Mouse (Mus musculus): Measurements from ENCODE around the gene Idnk. TPM values are rescaled to one million over a fixed set of nuclear protein-coding genes. Genes with fewer than 3 reads are reported as not detected.

The Idnk gene
- polyA plus RNA-seq, 1 experiment, result 11.7 TPM

DNA sequence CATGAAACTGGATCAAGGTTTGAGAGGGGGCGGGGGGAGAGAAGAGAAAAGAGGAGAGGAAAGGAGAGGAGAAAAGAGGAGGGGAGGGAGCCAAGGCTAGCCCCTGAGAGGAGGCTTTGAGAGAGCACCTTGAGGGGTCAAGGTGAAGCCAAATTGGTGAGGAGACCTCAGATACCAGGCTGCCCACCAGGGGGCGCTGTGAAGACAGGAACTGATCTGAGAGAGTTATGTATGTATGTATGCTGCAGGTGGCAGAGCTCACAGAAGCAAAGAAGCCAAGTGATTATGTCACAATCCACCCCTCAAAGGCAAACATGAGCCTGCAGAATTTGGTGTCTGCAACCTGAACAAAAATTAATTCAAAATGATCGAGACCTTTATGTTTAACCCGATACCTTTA lies 31.0 kb downstream of the Idnk start:
- Histone ChIP-seq H3K4me3 (ENCODE audit: insufficient read depth, poor library complexity, severe bottlenecking) (no peak overlapping the region), H3K79me2 (ENCODE audit: control insufficient read depth, insufficient read depth) (peaks cover 56% of the 10 kb centered on the region), H3K27me3 (ENCODE audit: control insufficient read depth, insufficient read depth, insufficient read length) (no peaks in the 10 kb centered on the region), H3K79me3 (ENCODE audit: low read depth) (peaks cover 35% of the 10 kb centered on the region), H3ac (ENCODE audit: control insufficient read depth, insufficient read length, low read depth) (no peak overlapping the region), H3K36me3 (ENCODE audit: control insufficient read depth, insufficient read depth) (peaks cover 69% of the 10 kb centered on the region)
- no peak for TF ChIP-seq FOSL1 (IDR thresholded peaks at IDR 0.05; ENCODE audit: insufficient read depth, low read length, poor library complexity, severe bottlenecking)
- TF ChIP-seq CTCF (IDR thresholded peaks at IDR 0.05; ENCODE audit: control insufficient read depth, insufficient read depth, insufficient read length), result peak; percentile 68
- no peak for TF ChIP-seq MAX (IDR thresholded peaks at IDR 0.05)

DNA sequence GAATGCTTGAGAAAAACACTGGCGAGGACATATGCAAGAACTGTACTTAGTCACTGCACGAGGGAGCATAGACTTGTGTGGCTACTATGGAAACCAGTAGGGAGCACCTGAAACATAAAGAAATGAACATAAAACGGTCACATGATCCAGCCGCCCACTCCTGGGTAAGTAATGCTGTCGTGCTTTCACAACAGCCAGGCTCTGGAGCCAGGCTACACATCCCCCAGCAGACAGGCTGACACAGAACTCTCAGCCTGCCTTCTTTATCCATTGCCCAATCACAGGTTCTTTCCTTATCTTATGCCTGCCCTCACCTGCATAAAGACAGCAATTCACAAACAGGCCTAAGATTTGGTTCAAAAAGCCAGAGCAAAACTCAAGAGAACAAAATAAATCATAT lies 32.0 kb downstream of the Idnk start:
- Histone ChIP-seq H3K27me3 (ENCODE audit: control insufficient read depth, insufficient read depth, insufficient read length) (no peaks in the 10 kb centered on the region), H3K4me3 (ENCODE audit: insufficient read depth, poor library complexity, severe bottlenecking) (no peak overlapping the region), H3ac (ENCODE audit: control insufficient read depth, insufficient read length, low read depth) (no peak overlapping the region), H3K36me3 (ENCODE audit: control insufficient read depth, insufficient read depth) (peaks cover 66% of the 10 kb centered on the region), H3K79me2 (ENCODE audit: control insufficient read depth, insufficient read depth) (peaks cover 52% of the 10 kb centered on the region), H3K79me3 (ENCODE audit: low read depth) (peaks cover 36% of the 10 kb centered on the region)
- TF ChIP-seq CTCF (IDR thresholded peaks at IDR 0.05; ENCODE audit: control insufficient read depth, insufficient read depth, insufficient read length), result no peak
- no peak for TF ChIP-seq USF1 (IDR thresholded peaks at IDR 0.05; ENCODE audit: low read depth)
- no peak for TF ChIP-seq MYOD1 (IDR thresholded peaks at IDR 0.05; ENCODE audit: control insufficient read depth, insufficient read length, low read depth)
- no peak for TF ChIP-seq MAX (IDR thresholded peaks at IDR 0.05)
- no peak for TF ChIP-seq MYOG (IDR thresholded peaks at IDR 0.05; ENCODE audit: control insufficient read depth, extremely low read depth, insufficient read length)
- no peak for TF ChIP-seq CEBPB (IDR thresholded peaks at IDR 0.05; ENCODE audit: low read depth)
- TF ChIP-seq FOSL1 (IDR thresholded peaks at IDR 0.05; ENCODE audit: insufficient read depth, low read length, poor library complexity, severe bottlenecking), result no peak

DNA sequence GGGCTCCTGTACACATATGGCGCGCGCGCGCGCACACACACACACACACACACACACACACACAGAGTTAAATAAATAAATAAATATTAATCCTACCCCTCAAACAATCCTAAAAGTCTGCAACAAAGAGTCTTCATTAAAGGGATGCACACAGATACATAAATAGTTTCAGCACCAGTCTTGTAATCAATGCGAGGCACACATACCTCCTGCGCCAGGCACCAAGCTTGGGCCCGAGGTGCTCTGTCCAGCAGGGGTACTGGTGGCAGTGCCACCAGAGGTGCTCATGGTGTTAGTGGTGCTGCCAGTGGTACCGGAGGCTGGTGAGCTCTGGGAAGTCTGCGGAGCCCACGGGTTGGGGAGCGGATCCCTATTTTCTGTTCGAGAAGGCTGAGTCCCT lies 34.1 kb downstream of the Idnk start:
- no peak for TF ChIP-seq MYOD1 (IDR thresholded peaks at IDR 0.05; ENCODE audit: control insufficient read depth, insufficient read length, low read depth)
- TF ChIP-seq MYOG (IDR thresholded peaks at IDR 0.05; ENCODE audit: control insufficient read depth, extremely low read depth, insufficient read length), result no peak
- TF ChIP-seq CTCF (IDR thresholded peaks at IDR 0.05; ENCODE audit: control insufficient read depth, insufficient read depth, insufficient read length), result no peak
- no peak for TF ChIP-seq USF1 (IDR thresholded peaks at IDR 0.05; ENCODE audit: low read depth)
- no peak for TF ChIP-seq CEBPB (IDR thresholded peaks at IDR 0.05; ENCODE audit: low read depth)
- no peak for TF ChIP-seq MAX (IDR thresholded peaks at IDR 0.05)
- no peak for TF ChIP-seq FOSL1 (IDR thresholded peaks at IDR 0.05; ENCODE audit: insufficient read depth, low read length, poor library complexity, severe bottlenecking)
- Histone ChIP-seq H3K79me3 (ENCODE audit: low read depth) (peaks cover 41% of the 10 kb centered on the region), H3ac (ENCODE audit: control insufficient read depth, insufficient read length, low read depth) (no peak overlapping the region), H3K36me3 (ENCODE audit: control insufficient read depth, insufficient read depth) (peaks cover 73% of the 10 kb centered on the region), H3K4me3 (ENCODE audit: insufficient read depth, poor library complexity, severe bottlenecking) (no peak overlapping the region), H3K27me3 (ENCODE audit: control insufficient read depth, insufficient read depth, insufficient read length) (no peaks in the 10 kb centered on the region), H3K79me2 (ENCODE audit: control insufficient read depth, insufficient read depth) (peaks cover 55% of the 10 kb centered on the region)

DNA sequence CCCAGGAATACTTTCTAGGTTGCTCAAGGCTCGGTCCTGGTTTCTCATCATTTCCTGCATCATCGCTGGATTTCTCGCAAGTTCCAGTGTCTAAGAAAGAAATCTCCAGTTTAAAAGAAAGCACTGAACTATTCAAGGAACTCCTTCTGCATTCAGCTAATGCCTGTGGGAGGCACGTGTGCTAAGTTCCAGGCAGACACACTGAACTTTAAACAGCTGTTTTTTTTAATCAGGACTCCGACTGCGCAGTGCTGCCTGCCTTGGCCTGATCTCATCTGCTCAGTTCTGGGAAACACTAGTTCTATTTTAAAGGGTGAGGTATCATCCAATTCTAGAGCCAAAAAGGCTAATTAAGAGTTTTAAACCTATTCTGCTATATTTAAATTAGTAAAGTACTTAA lies 34.7 kb downstream of the Idnk start:
- Histone ChIP-seq H3ac (ENCODE audit: control insufficient read depth, insufficient read length, low read depth) (no peak overlapping the region), H3K79me3 (ENCODE audit: low read depth) (peaks cover 42% of the 10 kb centered on the region), H3K36me3 (ENCODE audit: control insufficient read depth, insufficient read depth) (peaks cover 73% of the 10 kb centered on the region), H3K27me3 (ENCODE audit: control insufficient read depth, insufficient read depth, insufficient read length) (no peaks in the 10 kb centered on the region), H3K79me2 (ENCODE audit: control insufficient read depth, insufficient read depth) (peaks cover 55% of the 10 kb centered on the region), H3K4me3 (ENCODE audit: insufficient read depth, poor library complexity, severe bottlenecking) (no peak overlapping the region)
- TF ChIP-seq MYOD1 (IDR thresholded peaks at IDR 0.05; ENCODE audit: control insufficient read depth, insufficient read length, low read depth) (no peak), MAX (IDR thresholded peaks at IDR 0.05) (no peak), CTCF (IDR thresholded peaks at IDR 0.05; ENCODE audit: control insufficient read depth, insufficient read depth, insufficient read length) (no peak), CEBPB (IDR thresholded peaks at IDR 0.05; ENCODE audit: low read depth) (no peak), FOSL1 (IDR thresholded peaks at IDR 0.05; ENCODE audit: insufficient read depth, low read length, poor library complexity, severe bottlenecking) (no peak), MYOG (IDR thresholded peaks at IDR 0.05; ENCODE audit: control insufficient read depth, extremely low read depth, insufficient read length) (no peak), USF1 (IDR thresholded peaks at IDR 0.05; ENCODE audit: low read depth) (no peak)

DNA sequence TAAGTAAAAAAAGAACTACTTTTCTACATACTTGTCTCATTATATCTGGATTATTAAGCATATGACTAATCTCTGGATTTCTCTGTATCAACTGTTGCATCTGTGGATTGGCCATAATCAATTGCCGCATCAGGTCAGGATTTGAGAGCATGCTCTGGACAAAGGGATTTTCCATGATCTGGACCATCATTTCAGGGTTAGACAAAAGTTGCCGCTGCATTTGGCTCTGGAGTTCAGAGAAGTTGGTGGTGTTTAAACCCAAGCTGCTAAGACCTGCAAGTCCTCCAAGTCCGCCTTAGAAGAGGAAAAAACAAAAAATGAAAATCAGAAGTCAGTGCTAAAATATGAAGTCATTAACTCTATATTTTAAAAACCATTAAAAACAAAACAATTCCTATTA lies 35.8 kb downstream of the Idnk start:
- H3K27me3 ChIP-seq (ENCODE audit: control insufficient read depth, insufficient read depth, insufficient read length), result no peaks in the 10 kb centered on the region
- no peak for TF ChIP-seq CEBPB (IDR thresholded peaks at IDR 0.05; ENCODE audit: low read depth)
- TF ChIP-seq CTCF (IDR thresholded peaks at IDR 0.05; ENCODE audit: control insufficient read depth, insufficient read depth, insufficient read length), result no peak
- TF ChIP-seq MYOD1 (IDR thresholded peaks at IDR 0.05; ENCODE audit: control insufficient read depth, insufficient read length, low read depth), result no peak
- no peak for TF ChIP-seq MYOG (IDR thresholded peaks at IDR 0.05; ENCODE audit: control insufficient read depth, extremely low read depth, insufficient read length)
- TF ChIP-seq MAX (IDR thresholded peaks at IDR 0.05), result no peak
- no peak for TF ChIP-seq FOSL1 (IDR thresholded peaks at IDR 0.05; ENCODE audit: insufficient read depth, low read length, poor library complexity, severe bottlenecking)
- TF ChIP-seq USF1 (IDR thresholded peaks at IDR 0.05; ENCODE audit: low read depth), result no peak
- H3K79me3 ChIP-seq (ENCODE audit: low read depth), result peaks cover 42% of the 10 kb centered on the region
- no peak overlapping the region for H3K4me3 ChIP-seq (ENCODE audit: insufficient read depth, poor library complexity, severe bottlenecking)
- peaks cover 55% of the 10 kb centered on the region for H3K79me2 ChIP-seq (ENCODE audit: control insufficient read depth, insufficient read depth)
- H3ac ChIP-seq (ENCODE audit: control insufficient read depth, insufficient read length, low read depth), result no peak overlapping the region
- peaks cover 72% of the 10 kb centered on the region for H3K36me3 ChIP-seq (ENCODE audit: control insufficient read depth, insufficient read depth)

DNA sequence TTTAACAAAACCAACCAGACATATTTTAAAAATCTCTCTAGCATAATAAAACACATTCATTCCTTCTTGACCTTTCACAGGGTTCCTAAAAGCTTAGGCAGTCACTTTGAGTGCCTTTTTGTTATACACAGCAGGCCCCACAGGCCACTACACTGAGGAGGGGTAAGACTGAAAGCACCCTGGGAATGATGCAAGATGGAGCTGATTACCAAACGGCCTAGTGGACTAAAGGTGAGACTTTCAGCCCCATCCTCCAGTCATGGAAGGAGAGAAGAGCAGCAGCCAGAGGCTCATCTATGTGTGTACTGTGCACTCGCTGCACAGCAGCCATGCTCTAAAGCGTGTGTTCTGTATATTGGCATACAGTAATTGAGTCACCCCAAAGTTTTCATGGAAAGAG lies 37.5 kb downstream of the Idnk start:
- TF ChIP-seq MAX (IDR thresholded peaks at IDR 0.05) (no peak), CEBPB (IDR thresholded peaks at IDR 0.05; ENCODE audit: low read depth) (no peak), USF1 (IDR thresholded peaks at IDR 0.05; ENCODE audit: low read depth) (no peak), MYOD1 (IDR thresholded peaks at IDR 0.05; ENCODE audit: control insufficient read depth, insufficient read length, low read depth) (no peak), MYOG (IDR thresholded peaks at IDR 0.05; ENCODE audit: control insufficient read depth, extremely low read depth, insufficient read length) (no peak), FOSL1 (IDR thresholded peaks at IDR 0.05; ENCODE audit: insufficient read depth, low read length, poor library complexity, severe bottlenecking) (no peak), CTCF (IDR thresholded peaks at IDR 0.05; ENCODE audit: control insufficient read depth, insufficient read depth, insufficient read length) (no peak)
- Histone ChIP-seq H3K4me3 (ENCODE audit: insufficient read depth, poor library complexity, severe bottlenecking) (no peak overlapping the region), H3K36me3 (ENCODE audit: control insufficient read depth, insufficient read depth) (peaks cover 67% of the 10 kb centered on the region), H3K79me2 (ENCODE audit: control insufficient read depth, insufficient read depth) (peaks cover 55% of the 10 kb centered on the region), H3ac (ENCODE audit: control insufficient read depth, insufficient read length, low read depth) (no peak overlapping the region), H3K27me3 (ENCODE audit: control insufficient read depth, insufficient read depth, insufficient read length) (no peaks in the 10 kb centered on the region), H3K79me3 (ENCODE audit: low read depth) (peaks cover 50% of the 10 kb centered on the region)

Measured in C2C12 (cell line).